Mouse (Mus musculus) brain, embryonic 14.5 days (tissue): ENCODE measurements around the gene Ipo5. TPM values are rescaled to one million over a fixed set of nuclear protein-coding genes. Genes with fewer than 3 reads are reported as not detected.

Experiments used
- DNase-seq: peaks from one replicate; pipeline ENCODE4 v3.0.0-alpha.2; 2011; ENCODE audit warnings: low read depth
- CTCF ChIP-seq: fragments of 200-500 bp; IDR thresholded peaks from 2 replicates; pipeline ENCODE4 v1.5.1; 2012; ENCODE audit warnings: inconsistent platforms, mild to moderate bottlenecking, moderate library complexity, borderline replicate concordance; ENCODE audit not compliant: insufficient read depth, insufficient read length; ENCODE audit errors: extremely low read depth
- POLR2A ChIP-seq: fragments of 200-500 bp; IDR thresholded peaks from 2 replicates; pipeline ENCODE4 v1.6.1; 2012; ENCODE audit warnings: mild to moderate bottlenecking, inconsistent platforms, borderline replicate concordance; ENCODE audit not compliant: poor library complexity, insufficient read depth, insufficient read length, severe bottlenecking; ENCODE audit errors: extremely low read depth
- polyA plus RNA-seq: library from polyadenylated mRNA; depleted of rRNA; stranded (reverse); fragments of >200 nt; gene quantifications from 2 replicates; pipeline ENCODE4 v1.2.3, GENCODE M21; 2012; rRNA removed

Gene Ipo5
- polyA plus RNA-seq, 1 experiment, result 80.2 TPM

GRCm38 (mm10) chr14:120960991-120961390 is 50.0 kb downstream of the Ipo5 start:
- peak; percentile 81 for DNase-seq
- TF ChIP-seq CTCF, result no peak
- no peak for TF ChIP-seq POLR2A

- TF ChIP-seq POLR2A, result no peak
- TF ChIP-seq CTCF, result no peak
- DNase-seq, result no peak
Measured at GRCm38 (mm10) chr14:120967072-120967471, 56.0 kb downstream of the Ipo5 start.

DNA sequence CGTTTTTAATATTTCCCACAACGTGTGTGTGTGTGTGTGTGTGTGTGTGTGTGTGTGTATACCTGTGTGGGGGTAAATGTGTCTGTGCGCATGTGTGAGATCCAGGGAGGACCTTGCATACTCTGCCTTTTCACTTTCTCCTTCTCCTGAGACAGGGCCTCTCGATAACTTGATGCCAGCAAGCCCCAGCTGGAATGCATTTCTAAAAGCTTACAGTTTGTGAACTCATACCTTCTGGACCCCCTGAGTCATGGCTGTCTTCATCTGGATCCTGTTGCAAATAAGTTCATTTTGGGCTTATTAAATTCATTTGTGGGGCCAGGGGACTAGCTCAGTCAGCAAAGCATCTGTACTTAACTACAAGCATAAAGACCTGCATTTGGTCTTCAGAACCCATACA is 57.7 kb downstream of the Ipo5 start:
- TF ChIP-seq CTCF, result no peak
- TF ChIP-seq POLR2A, result no peak
- DNase-seq, result no peak

- no peak for DNase-seq
- TF ChIP-seq CTCF, result no peak
- TF ChIP-seq POLR2A, result no peak
Measured at GRCm38 (mm10) chr14:120969673-120970072, 58.6 kb downstream of the Ipo5 start.

DNA sequence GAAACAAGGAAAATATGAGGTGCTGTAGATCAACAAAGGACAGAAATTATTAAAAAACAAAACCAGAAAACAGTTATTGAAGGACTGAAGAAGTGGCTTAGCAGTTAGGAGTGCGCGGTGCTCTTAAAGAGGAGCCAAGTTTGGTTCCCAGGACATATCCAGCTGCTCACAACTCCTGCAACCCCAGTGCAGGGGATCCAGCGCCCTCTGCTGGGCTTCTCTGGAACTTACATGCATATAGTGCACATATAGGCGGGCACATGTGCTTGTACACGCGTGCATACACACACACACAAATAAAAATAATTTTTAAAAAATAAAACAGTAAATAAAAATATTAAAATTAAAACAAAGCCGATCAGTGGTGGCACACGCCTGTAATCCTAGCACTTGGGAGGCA is 59.6 kb downstream of the Ipo5 start:
- TF ChIP-seq CTCF (peak; percentile 50; the same call in 1 of the 2 replicates), POLR2A (no peak)
- DNase-seq, result no peak

- DNase-seq, result no peak
- TF ChIP-seq CTCF, result 0 out of 2 replicates have a peak, but pooled peaks have one; percentile 11
- TF ChIP-seq POLR2A, result no peak
Measured at GRCm38 (mm10) chr14:120971313-120971712, 60.3 kb downstream of the Ipo5 start.

GRCm38 (mm10) chr14:120979559-120979958 is 68.5 kb downstream of the Ipo5 start:
- peak; percentile 63 for DNase-seq
- TF ChIP-seq POLR2A (no peak), CTCF (peak; percentile 59; the same call in 1 of the 2 replicates)

DNA sequence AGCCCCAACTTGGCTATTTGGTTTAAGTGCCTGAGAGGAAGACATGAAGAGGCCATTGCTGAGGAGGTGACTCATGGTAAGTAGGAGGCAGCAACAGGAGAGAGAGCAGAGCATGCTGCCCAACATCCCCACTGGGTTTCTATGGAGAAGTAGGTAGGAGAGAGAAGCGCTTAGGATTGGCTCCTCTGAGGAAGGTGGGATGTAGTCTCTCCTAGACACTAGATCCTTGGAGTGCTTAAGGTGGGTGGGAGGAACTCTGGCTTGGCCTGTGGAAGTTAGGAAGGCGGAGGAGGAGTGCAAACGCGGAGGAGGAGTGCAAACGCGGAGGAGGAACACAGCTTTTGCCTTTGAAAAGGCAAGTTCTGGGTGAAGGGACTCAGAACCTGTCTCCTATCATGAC is 78.1 kb downstream of the Ipo5 start:
- TF ChIP-seq POLR2A (no peak), CTCF (no peak)
- no peak for DNase-seq

Other genes with a start within 250 kb of the Ipo5 start
- 58.0 and 77.6 TPM in 2 replicates for gene Farp1, start 124.0 kb downstream of the Ipo5 start, polyA plus RNA-seq